Mouse (Mus musculus) liver, embryonic 13.5 days (tissue): ENCODE measurements around the gene Tfb1m. TPM values are rescaled to one million over a fixed set of nuclear protein-coding genes. Genes with fewer than 3 reads are reported as not detected.

Source experiments
- ATAC-seq: fragments of 200-750 bp; cut with Nextera tagmentation; 2 replicates; pipeline ENCODE4 v1.8.0; 2017; ENCODE audit warnings: low read depth, mild to moderate bottlenecking, moderate number of reproducible peaks, moderate library complexity
- DNase-seq: peaks from one replicate; pipeline ENCODE4 v3.0.0; 2022
- H3K27ac ChIP-seq: fragments of 300-500 bp; sonication (generic); 2 replicates; pipeline ENCODE4 v1.5.1; 2015; ENCODE audit warnings: moderate library complexity, mild to moderate bottlenecking, inconsistent platforms
- H3K27me3 ChIP-seq: fragments of 300-500 bp; sonication (generic); 2 replicates; pipeline ENCODE4 v1.6.1; 2015; ENCODE audit warnings: mild to moderate bottlenecking, inconsistent platforms
- H3K36me3 ChIP-seq: fragments of 300-500 bp; sonication (generic); 2 replicates; pipeline ENCODE4 v1.6.1; 2015; ENCODE audit warnings: mild to moderate bottlenecking, inconsistent platforms
- H3K4me1 ChIP-seq: fragments of 300-500 bp; sonication (generic); replicated peaks from 2 replicates; pipeline ENCODE4 v1.6.1; 2015; ENCODE audit warnings: inconsistent platforms
- H3K4me2 ChIP-seq: fragments of 300-500 bp; sonication (generic); 2 replicates; pipeline ENCODE4 v1.6.1; 2015; ENCODE audit warnings: inconsistent platforms, mild to moderate bottlenecking, moderate library complexity
- H3K4me3 ChIP-seq: fragments of 300-500 bp; sonication (generic); replicated peaks from 2 replicates; pipeline ENCODE4 v1.5.1; 2015; ENCODE audit warnings: mild to moderate bottlenecking, inconsistent platforms
- H3K9ac ChIP-seq: fragments of 300-500 bp; sonication (generic); 2 replicates; pipeline ENCODE4 v1.6.1; 2015; ENCODE audit warnings: mild to moderate bottlenecking, inconsistent platforms
- H3K9me3 ChIP-seq: fragments of 300-500 bp; sonication (generic); replicated peaks from 2 replicates; pipeline ENCODE4 v1.6.1; 2016; ENCODE audit warnings: inconsistent platforms
- WGBS: fragments of 180-500 bp; shearing (Covaris S2); methylation state at CpG from one replicate; pipeline ENCODE4 v1.1.7; 2015; ENCODE audit not compliant: insufficient replicate concordance; 5-methylcytosine and 5-hydroxymethylcytosine counted together
- polyA plus RNA-seq: library from polyadenylated mRNA; unstranded; fragments of >200 nt; fragmentation: Nextera tagmentation; extraction: Ambion mirVana; gene quantifications from 2 replicates; pipeline ENCODE4 v1.2.1, GENCODE M21; 2015

Gene Tfb1m
- polyA plus RNA-seq, 1 experiment from 2014 or later = 14.1 TPM

- Histone ChIP-seq H3K4me2 (no peak overlapping the region), H3K27me3 (no peaks in the 10 kb centered on the region), H3K9me3 (no peaks in the 10 kb centered on the region), H3K36me3 (peaks cover 25% of the 10 kb centered on the region), H3K4me1 (no peaks in the 10 kb centered on the region), H3K27ac (no peak overlapping the region), H3K4me3 (no peak overlapping the region), H3K9ac (no peak overlapping the region)
- WGBS = 73% methylated on average over 5 of the region's 5 CpGs
- ATAC-seq (no peak), DNase-seq (no peak)
Observed at GRCm38 (mm10) chr17:3541033-3541432, 16.5 kb downstream of the Tfb1m start.

GRCm38 (mm10) chr17:3540304-3540703 is 17.3 kb downstream of the Tfb1m start:
- peaks cover 25% of the 10 kb centered on the region for H3K36me3 ChIP-seq
- ATAC-seq (no peak), DNase-seq (no peak)
- H3K4me1 ChIP-seq = no peaks in the 10 kb centered on the region
- 67% methylated on average over 2 of the region's 2 CpGs for WGBS
- H3K27ac ChIP-seq = no peak overlapping the region
- no peaks in the 10 kb centered on the region for H3K27me3 ChIP-seq
- H3K9ac ChIP-seq = no peak overlapping the region
- H3K4me3 ChIP-seq = no peak overlapping the region
- H3K9me3 ChIP-seq = no peaks in the 10 kb centered on the region
- no peak overlapping the region for H3K4me2 ChIP-seq

GRCm38 (mm10) chr17:3533425-3533824 is 24.2 kb downstream of the Tfb1m start:
- no peak for DNase-seq
- WGBS = 38% methylated on average over 1 of the region's 1 CpGs
- no peak for ATAC-seq

GRCm38 (mm10) chr17:3532254-3532653 is 25.3 kb downstream of the Tfb1m start, which contains the start of gene Cldn20:
Gene Cldn20 (plus strand): TSS chr17:3532554.
- Histone ChIP-seq H3K27me3 (no peaks in the 10 kb centered on the region), H3K4me1 (peaks cover 17% of the 10 kb centered on the region), H3K36me3 (peaks cover 8% of the 10 kb centered on the region), H3K27ac (no peak within 1 kb of the TSS), H3K9ac (no peak within 1 kb of the TSS), H3K4me2 (no peak within 1 kb of the TSS), H3K9me3 (no peaks in the 10 kb centered on the region), H3K4me3 (no peak within 1 kb of the TSS)
- DNase-seq (no peak), ATAC-seq (no peak)
- 88% methylated on average over 4 of the region's 4 CpGs for WGBS

More at GRCm38 (mm10) chr17:3533425-3533824, 24.2 kb downstream of the Tfb1m start:
- no peaks in the 10 kb centered on the region for H3K27me3 ChIP-seq
- no peak overlapping the region for H3K4me2 ChIP-seq
- H3K36me3 ChIP-seq = peaks cover 8% of the 10 kb centered on the region
- H3K4me3 ChIP-seq = no peak overlapping the region
- peaks cover 5% of the 10 kb centered on the region for H3K4me1 ChIP-seq
- no peak overlapping the region for H3K27ac ChIP-seq
- H3K9me3 ChIP-seq = no peaks in the 10 kb centered on the region
- H3K9ac ChIP-seq = no peak overlapping the region

- 58% methylated on average over 1 of the region's 1 CpGs for WGBS
- peaks cover 8% of the 10 kb centered on the region for H3K36me3 ChIP-seq
- no peak for DNase-seq
Observed at GRCm38 (mm10) chr17:3531641-3532040, 25.9 kb downstream of the Tfb1m start.

GRCm38 (mm10) chr17:3530549-3530948 is 27.0 kb downstream of the Tfb1m start:
- peaks cover 27% of the 10 kb centered on the region for H3K4me1 ChIP-seq
- no peak for DNase-seq
- WGBS = 73% methylated on average over 7 of the region's 7 CpGs

More at GRCm38 (mm10) chr17:3531641-3532040, 25.9 kb downstream of the Tfb1m start:
- Histone ChIP-seq H3K4me1 (peaks cover 23% of the 10 kb centered on the region), H3K9me3 (no peaks in the 10 kb centered on the region), H3K4me3 (no peak overlapping the region), H3K27me3 (no peaks in the 10 kb centered on the region), H3K4me2 (no peak overlapping the region), H3K27ac (no peak overlapping the region), H3K9ac (no peak overlapping the region)
- ATAC-seq = no peak

GRCm38 (mm10) chr17:3529523-3529922 is 28.1 kb downstream of the Tfb1m start:
- Histone ChIP-seq H3K27me3 (no peaks in the 10 kb centered on the region), H3K4me1 (peaks cover 27% of the 10 kb centered on the region), H3K9ac (no peak overlapping the region), H3K36me3 (peaks cover 8% of the 10 kb centered on the region), H3K4me2 (no peak overlapping the region), H3K9me3 (no peaks in the 10 kb centered on the region), H3K4me3 (no peak overlapping the region), H3K27ac (no peak overlapping the region)
- 40% methylated on average over 3 of the region's 3 CpGs for WGBS
- DNase-seq = peak; percentile 15
- peak; percentile 73 for ATAC-seq

More at GRCm38 (mm10) chr17:3530549-3530948, 27.0 kb downstream of the Tfb1m start:
- Histone ChIP-seq H3K4me2 (no peak overlapping the region), H3K9me3 (no peaks in the 10 kb centered on the region), H3K4me3 (no peak overlapping the region), H3K36me3 (peaks cover 8% of the 10 kb centered on the region), H3K9ac (no peak overlapping the region), H3K27ac (no peak overlapping the region), H3K27me3 (no peaks in the 10 kb centered on the region)
- no peak for ATAC-seq

GRCm38 (mm10) chr17:3527841-3528471 is 29.6 kb downstream of the Tfb1m start:
- 51% methylated on average over 6 of the region's 6 CpGs for WGBS
- no peaks in the 10 kb centered on the region for H3K27me3 ChIP-seq
- H3K36me3 ChIP-seq = peaks cover 8% of the 10 kb centered on the region
- peak overlapping the region; percentile 72 for H3K27ac ChIP-seq
- no peaks in the 10 kb centered on the region for H3K9me3 ChIP-seq
- peak; percentile 79 for ATAC-seq
- peaks cover 27% of the 10 kb centered on the region for H3K4me1 ChIP-seq
- H3K4me3 ChIP-seq = no peak overlapping the region
- H3K9ac ChIP-seq = no peak overlapping the region
- peak; percentile 32 for DNase-seq
- H3K4me2 ChIP-seq = peak overlapping the region; percentile 33; the same call in 1 of the 2 replicates

GRCm38 (mm10) chr17:3520344-3520743 is 37.2 kb downstream of the Tfb1m start:
- 72% methylated on average over 5 of the region's 5 CpGs for WGBS
- H3K9me3 ChIP-seq = no peaks in the 10 kb centered on the region
- H3K9ac ChIP-seq = no peak overlapping the region
- no peak overlapping the region for H3K4me3 ChIP-seq
- DNase-seq (no peak), ATAC-seq (no peak)
- no peaks in the 10 kb centered on the region for H3K27me3 ChIP-seq
- peaks cover 6% of the 10 kb centered on the region; the same call in 1 of the 2 replicates for H3K36me3 ChIP-seq
- peaks cover 3% of the 10 kb centered on the region; the same call in 1 of the 2 replicates for H3K4me1 ChIP-seq
- H3K4me2 ChIP-seq = no peak overlapping the region
- H3K27ac ChIP-seq = no peak overlapping the region

- WGBS = 75% methylated on average over 9 of the region's 9 CpGs
- H3K27me3 ChIP-seq = no peaks in the 10 kb centered on the region
- H3K4me1 ChIP-seq = peaks cover 3% of the 10 kb centered on the region; the same call in 1 of the 2 replicates
Observed at GRCm38 (mm10) chr17:3516406-3516805, 41.2 kb downstream of the Tfb1m start.

GRCm38 (mm10) chr17:3515851-3516250 is 41.7 kb downstream of the Tfb1m start:
- H3K4me3 ChIP-seq = no peak overlapping the region
- no peaks in the 10 kb centered on the region for H3K27me3 ChIP-seq
- no peaks in the 10 kb centered on the region for H3K9me3 ChIP-seq
- no peaks in the 10 kb centered on the region; the same call in 1 of the 2 replicates for H3K4me1 ChIP-seq
- WGBS = 76% methylated on average over 8 of the region's 8 CpGs
- no peak overlapping the region for H3K9ac ChIP-seq
- H3K27ac ChIP-seq = no peak overlapping the region
- DNase-seq (no peak), ATAC-seq (no peak)
- H3K4me2 ChIP-seq = no peak overlapping the region
- H3K36me3 ChIP-seq = peaks cover 6% of the 10 kb centered on the region; the same call in 1 of the 2 replicates

More at GRCm38 (mm10) chr17:3516406-3516805, 41.2 kb downstream of the Tfb1m start:
- no peak overlapping the region for H3K9ac ChIP-seq
- no peaks in the 10 kb centered on the region for H3K9me3 ChIP-seq
- no peak overlapping the region for H3K27ac ChIP-seq
- H3K4me3 ChIP-seq = no peak overlapping the region
- DNase-seq = no peak
- H3K4me2 ChIP-seq = no peak overlapping the region
- no peak for ATAC-seq
- H3K36me3 ChIP-seq = peaks cover 6% of the 10 kb centered on the region; the same call in 1 of the 2 replicates

- Histone ChIP-seq H3K9ac (no peak overlapping the region), H3K9me3 (no peaks in the 10 kb centered on the region), H3K27me3 (no peaks in the 10 kb centered on the region), H3K4me2 (no peak overlapping the region), H3K27ac (no peak overlapping the region), H3K4me1 (no peaks in the 10 kb centered on the region), H3K36me3 (peaks cover 6% of the 10 kb centered on the region; the same call in 1 of the 2 replicates), H3K4me3 (no peak overlapping the region)
- 65% methylated on average over 5 of the region's 5 CpGs for WGBS
- DNase-seq (no peak), ATAC-seq (no peak)
Observed at GRCm38 (mm10) chr17:3514316-3514715, 43.3 kb downstream of the Tfb1m start.
